Mouse (Mus musculus) midbrain, embryonic 16.5 days (tissue): ENCODE measurements around the gene Zfp871. TPM values are rescaled to one million over a fixed set of nuclear protein-coding genes. Genes with fewer than 3 reads are reported as not detected.
"Not testable (repeated sequence)": the region's sequence is repeated elsewhere in the genome, so short reads cannot be mapped to it uniquely, and the experiment has no call there.

Experiments used
- ATAC-seq: fragments of 200-750 bp; cut with Nextera tagmentation; 2 replicates; pipeline ENCODE4 v1.8.0; 2017; ENCODE audit warnings: moderate TSS enrichment
- H3K27ac ChIP-seq: fragments of 300-500 bp; sonication (generic); 2 replicates; pipeline ENCODE4 v1.5.1; 2014; ENCODE audit warnings: mild to moderate bottlenecking, low read length, mixed read lengths
- H3K27me3 ChIP-seq: fragments of 300-500 bp; sonication (generic); 2 replicates; pipeline ENCODE4 v1.6.1; 2014; ENCODE audit warnings: low read depth, low read length, mixed read lengths; ENCODE audit not compliant: control insufficient read depth, insufficient read depth
- H3K36me3 ChIP-seq: fragments of 300-500 bp; sonication (generic); 2 replicates; pipeline ENCODE4 v1.6.1; 2014; ENCODE audit warnings: mild to moderate bottlenecking, low read length, moderate library complexity, mixed read lengths; ENCODE audit not compliant: control insufficient read depth, insufficient read depth
- H3K4me1 ChIP-seq: fragments of 300-500 bp; sonication (generic); 2 replicates; pipeline ENCODE4 v1.6.1; 2014; ENCODE audit warnings: mild to moderate bottlenecking, low read length, mixed read lengths; ENCODE audit not compliant: control insufficient read depth, insufficient read depth
- H3K4me2 ChIP-seq: fragments of 300-500 bp; sonication (generic); 2 replicates; pipeline ENCODE4 v1.6.1; 2014; ENCODE audit warnings: mild to moderate bottlenecking, low read length, mixed read lengths
- H3K4me3 ChIP-seq: fragments of 300-500 bp; sonication (generic); 2 replicates; pipeline ENCODE4 v1.5.1; 2014; ENCODE audit warnings: low read depth, mild to moderate bottlenecking, low read length, moderate library complexity, mixed read lengths
- H3K9ac ChIP-seq: fragments of 300-500 bp; sonication (generic); 2 replicates; pipeline ENCODE4 v1.6.1; 2014; ENCODE audit warnings: low read depth, low read length, mixed read lengths
- H3K9me3 ChIP-seq: fragments of 300-500 bp; sonication (generic); replicated peaks from 2 replicates; pipeline ENCODE4 v1.6.1; 2014; ENCODE audit warnings: mild to moderate bottlenecking, low read length, mixed read lengths; ENCODE audit not compliant: control insufficient read depth, poor library complexity, severe bottlenecking
- WGBS: fragments of 180-500 bp; shearing (Covaris S2); extraction: QIAGEN DNeasy Blood & Tissue Kit; methylation state at CpG from one replicate; pipeline ENCODE4 v1.1.7; 2014; 5-methylcytosine and 5-hydroxymethylcytosine counted together
- polyA plus RNA-seq: library from polyadenylated mRNA; unstranded; fragments of >200 nt; fragmentation: Nextera tagmentation; extraction: Ambion mirVana; gene quantifications from 2 replicates; pipeline ENCODE4 v1.2.1, GENCODE M21; 2015

The Zfp871 gene
- polyA plus RNA-seq, 1 experiment from 2014 or later = 45.9 TPM

DNA sequence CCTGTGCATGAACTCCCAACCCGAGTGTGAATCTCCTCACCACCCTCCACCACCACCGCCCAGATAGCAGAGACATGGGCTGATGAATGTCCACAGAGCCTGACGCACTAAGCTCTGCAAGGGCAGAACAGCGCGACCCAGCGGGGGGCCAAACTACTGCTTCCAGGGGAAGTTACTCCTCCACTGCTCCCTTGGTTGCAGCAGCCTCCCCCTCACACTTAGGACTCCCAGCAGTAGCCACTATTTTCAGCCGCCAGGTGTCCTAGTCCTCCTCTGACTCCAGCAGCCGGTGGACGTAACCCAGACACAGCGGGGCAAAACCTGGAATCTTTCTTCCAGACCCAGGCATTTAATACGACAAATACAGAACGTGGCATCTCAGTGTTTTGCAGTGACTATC, 34.5 kb downstream of the Zfp871 start:
- Histone ChIP-seq H3K4me2 (peak overlapping the region; percentile 17; the same call in 1 of the 2 replicates), H3K9me3 (no peaks in the 10 kb centered on the region), H3K27me3 (no peaks in the 10 kb centered on the region), H3K27ac (no peak overlapping the region), H3K36me3 (no peaks in the 10 kb centered on the region), H3K9ac (no peak overlapping the region), H3K4me3 (no peak overlapping the region), H3K4me1 (no peaks in the 10 kb centered on the region)
- WGBS = 15% methylated on average over 12 of the region's 12 CpGs
- ATAC-seq = no peak

GRCm38 (mm10) chr17:32752813-32753360, 35.2 kb downstream of the Zfp871 start:
- Histone ChIP-seq H3K9ac (no peak overlapping the region), H3K27me3 (no peaks in the 10 kb centered on the region), H3K27ac (no peak overlapping the region), H3K4me2 (no peak overlapping the region), H3K9me3 (no peaks in the 10 kb centered on the region), H3K4me1 (no peaks in the 10 kb centered on the region), H3K36me3 (no peaks in the 10 kb centered on the region), H3K4me3 (no peak overlapping the region)
- ATAC-seq = no peak
- 83% methylated on average over 6 of the region's 6 CpGs for WGBS

DNA sequence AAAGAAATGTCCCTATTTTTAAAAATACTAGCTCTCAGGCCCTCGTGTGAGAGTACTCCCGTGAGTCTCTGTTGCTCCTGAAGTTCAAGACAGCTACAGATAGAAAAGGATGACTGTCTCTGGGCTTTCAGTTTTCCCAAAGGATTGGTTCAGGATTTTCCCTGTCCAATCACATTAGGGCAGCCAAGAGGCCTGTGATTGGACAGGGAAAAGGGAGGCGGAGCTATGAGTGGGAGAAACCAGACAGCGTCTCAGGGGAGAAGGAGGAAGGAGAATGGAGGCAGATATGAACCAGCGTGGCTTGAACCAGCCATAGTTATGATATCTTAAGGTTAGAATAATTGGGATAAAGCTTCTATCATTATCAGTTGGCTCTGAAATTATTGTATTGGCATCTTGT, 37.5 kb downstream of the Zfp871 start:
- Histone ChIP-seq H3K36me3 (no peaks in the 10 kb centered on the region), H3K27me3 (no peaks in the 10 kb centered on the region), H3K4me2 (no peak overlapping the region), H3K9ac (no peak overlapping the region), H3K4me1 (no peaks in the 10 kb centered on the region), H3K9me3 (no peaks in the 10 kb centered on the region), H3K4me3 (no peak overlapping the region), H3K27ac (no peak overlapping the region)
- no peak for ATAC-seq
- WGBS = 51% methylated on average over 5 of the region's 5 CpGs

DNA sequence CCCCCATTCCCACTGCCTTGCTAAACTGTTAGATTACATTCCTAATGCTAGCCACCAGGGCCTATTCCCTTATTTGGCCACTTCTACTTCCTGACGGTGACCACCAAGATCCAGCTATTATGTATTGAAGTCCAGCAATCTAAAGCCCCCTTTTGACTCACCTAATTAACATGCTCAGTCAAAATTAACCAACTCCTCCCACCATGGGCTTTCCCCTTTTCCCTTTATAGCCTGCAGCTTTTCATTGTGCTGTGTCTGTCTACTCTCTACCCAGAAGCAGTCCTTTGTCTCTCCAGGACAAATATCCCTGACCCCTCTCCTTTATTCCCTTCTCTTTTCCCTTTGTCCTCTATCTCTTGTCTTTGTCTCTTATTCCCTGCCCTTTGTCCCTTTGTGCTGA, 47.0 kb downstream of the Zfp871 start:
- ATAC-seq = no peak
- WGBS = 3% methylated on average over 1 of the region's 1 CpGs

GRCm38 (mm10) chr17:32738406-32738805, 49.7 kb downstream of the Zfp871 start:
- Histone ChIP-seq H3K4me3 (no peak overlapping the region), H3K36me3 (no peaks in the 10 kb centered on the region), H3K4me2 (no peak overlapping the region), H3K27me3 (no peaks in the 10 kb centered on the region), H3K27ac (no peak overlapping the region), H3K9ac (no peak overlapping the region), H3K4me1 (no peaks in the 10 kb centered on the region), H3K9me3 (no peaks in the 10 kb centered on the region)
- no peak for ATAC-seq
- 85% methylated on average over 1 of the region's 1 CpGs for WGBS

More for the DNA sequence above, 47.0 kb downstream of the Zfp871 start:
- Histone ChIP-seq H3K27me3 (no peaks in the 10 kb centered on the region), H3K4me2 (no peak overlapping the region), H3K9ac (no peak overlapping the region), H3K27ac (no peak overlapping the region), H3K4me3 (no peak overlapping the region), H3K36me3 (no peaks in the 10 kb centered on the region), H3K9me3 (no peaks in the 10 kb centered on the region), H3K4me1 (no peaks in the 10 kb centered on the region)

- no peak overlapping the region for H3K9ac ChIP-seq
- no peak overlapping the region for H3K27ac ChIP-seq
- WGBS = 69% methylated on average over 3 of the region's 3 CpGs
- no peaks in the 10 kb centered on the region for H3K27me3 ChIP-seq
- no peak for ATAC-seq
- H3K36me3 ChIP-seq = no peaks in the 10 kb centered on the region
- no peak overlapping the region for H3K4me3 ChIP-seq
- no peaks in the 10 kb centered on the region for H3K4me1 ChIP-seq
- H3K9me3 ChIP-seq = no peaks in the 10 kb centered on the region; the same call in 1 of the 2 replicates
- H3K4me2 ChIP-seq = no peak overlapping the region
These were observed 59.1 kb downstream of the Zfp871 start for GRCm38 (mm10) chr17:32729029-32729428.

DNA sequence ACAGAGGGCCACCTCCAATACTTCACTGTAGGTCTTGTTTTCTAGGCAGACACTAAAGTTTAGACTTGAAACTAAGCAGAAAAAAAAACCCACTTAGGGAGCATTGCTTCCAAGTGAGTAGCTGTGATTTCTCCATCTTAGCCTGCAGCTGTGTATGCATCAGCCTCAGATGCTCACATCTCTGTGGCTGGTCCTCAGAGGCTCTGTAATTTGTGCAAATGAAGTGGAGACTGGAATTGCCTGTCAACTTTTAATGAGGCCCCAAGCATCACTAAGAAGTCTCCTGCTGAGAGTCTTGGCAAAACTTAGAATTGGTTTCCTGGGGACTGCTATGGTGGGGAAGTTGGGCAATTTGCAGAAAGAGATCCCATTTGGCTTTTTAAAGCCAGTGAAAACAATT, 61.7 kb downstream of the Zfp871 start:
- H3K27ac ChIP-seq, H3K9me3 ChIP-seq, H3K4me1 ChIP-seq, H3K9ac ChIP-seq, H3K27me3 ChIP-seq, ATAC-seq, H3K4me3 ChIP-seq, H3K36me3 ChIP-seq, H3K4me2 ChIP-seq: not testable (repeated sequence)

DNA sequence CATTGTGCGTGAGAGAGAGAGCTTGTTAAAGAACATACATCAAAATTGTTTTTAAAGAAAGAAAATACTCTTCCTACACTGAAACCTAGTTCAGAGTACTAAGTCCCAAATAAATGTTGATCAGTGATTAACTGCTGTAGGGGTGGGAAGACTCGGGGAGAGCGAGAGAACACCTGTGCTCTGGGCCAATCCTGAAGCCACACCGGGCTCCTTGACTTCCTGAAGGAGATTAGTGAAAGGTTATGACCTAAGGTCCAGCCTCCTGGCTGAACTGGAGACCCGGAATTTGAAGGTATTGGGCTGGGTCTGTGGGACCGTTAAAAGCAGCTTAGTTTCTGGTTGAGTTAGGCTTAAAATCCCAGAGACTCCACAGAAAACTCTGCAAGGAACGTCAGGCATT, 65.3 kb downstream of the Zfp871 start:
- H3K4me1 ChIP-seq = no peaks in the 10 kb centered on the region

GRCm38 (mm10) chr17:32722151-32722550, 65.9 kb downstream of the Zfp871 start:
- H3K27ac ChIP-seq, ATAC-seq: not testable (repeated sequence)
- whole genome bisulfite sequencing = 82% methylated on average over 1 of the region's 1 CpGs

More for the DNA sequence above, 65.3 kb downstream of the Zfp871 start:
- Histone ChIP-seq H3K4me2 (no peak overlapping the region), H3K9me3 (no peaks in the 10 kb centered on the region), H3K36me3 (no peaks in the 10 kb centered on the region), H3K4me3 (no peak overlapping the region), H3K27me3 (no peaks in the 10 kb centered on the region), H3K27ac (no peak overlapping the region), H3K9ac (no peak overlapping the region)
- WGBS = 75% methylated on average over 7 of the region's 7 CpGs
- ATAC-seq = no peak

More at GRCm38 (mm10) chr17:32722151-32722550, 65.9 kb downstream of the Zfp871 start:
- not testable (repeated sequence) for H3K4me2 ChIP-seq, H3K9ac ChIP-seq, H3K4me1 ChIP-seq, H3K36me3 ChIP-seq, H3K9me3 ChIP-seq, H3K4me3 ChIP-seq, H3K27me3 ChIP-seq
